Mouse (Mus musculus) ES-E14 (cell line): ENCODE results near the gene Bud31. TPM values are rescaled to one million over a fixed set of nuclear protein-coding genes. Genes with fewer than 3 reads are reported as not detected.

Source experiments
- DNase-seq: peaks from one replicate; pipeline ENCODE4 v3.0.0-alpha.2; 2013; ENCODE audit warnings: low read depth, low spot score
- H3K27ac ChIP-seq: 2 replicates; pipeline ENCODE4 v1.5.1; 2012; ENCODE audit warnings: low read depth, mild to moderate bottlenecking, low read length, moderate library complexity, mixed read lengths; ENCODE audit not compliant: poor library complexity, insufficient read depth, severe bottlenecking
- H3K36me3 ChIP-seq: 2 replicates; pipeline ENCODE4 v1.6.1; 2012; ENCODE audit warnings: mild to moderate bottlenecking, low read length, moderate library complexity, mixed read lengths; ENCODE audit not compliant: control insufficient read depth, poor library complexity, insufficient read depth, severe bottlenecking
- H3K4me1 ChIP-seq, 2 experiments: fragments of 150-350 bp in 1 of 2; sonication (generic) in 1 of 2; 2 replicates each; pipeline ENCODE4 v1.6.1; 2012; ENCODE audit warnings: low read length in 2 of 2, mild to moderate bottlenecking in 1 of 2, mixed read lengths in 1 of 2; ENCODE audit not compliant: control insufficient read depth in 2 of 2, insufficient read depth in 2 of 2, poor library complexity in 1 of 2
- H3K4me3 ChIP-seq, 2 experiments: fragments of 150-350 bp in 1 of 2; sonication (generic) in 1 of 2; 2 replicates each; pipeline ENCODE4 v1.5.1; 2012; ENCODE audit warnings: low read length in 2 of 2, low read depth in 1 of 2, mild to moderate bottlenecking in 1 of 2, mixed read lengths in 1 of 2; ENCODE audit not compliant: insufficient read depth in 1 of 2, poor library complexity in 1 of 2, severe bottlenecking in 1 of 2
- H3K9ac ChIP-seq: 2 replicates; pipeline ENCODE4 v1.6.1; 2012; ENCODE audit warnings: low read depth, mild to moderate bottlenecking, low read length, mixed read lengths; ENCODE audit not compliant: poor library complexity, insufficient read depth, severe bottlenecking
- H3K9me3 ChIP-seq: fragments of 150-350 bp; sonication (generic); 2 replicates; pipeline ENCODE4 v1.6.1; 2012; ENCODE audit warnings: low read depth, mild to moderate bottlenecking, low read length; ENCODE audit not compliant: control insufficient read depth, insufficient read depth
- CHD2 ChIP-seq: IDR thresholded peaks from 2 replicates; pipeline ENCODE4 v1.6.1; 2014; ENCODE audit warnings: mild to moderate bottlenecking, low read depth, low read length, inconsistent platforms
- HCFC1 ChIP-seq: IDR thresholded peaks from 2 replicates; pipeline ENCODE4 v1.6.1; 2012; ENCODE audit warnings: low read length, inconsistent platforms, borderline replicate concordance; ENCODE audit not compliant: insufficient read depth
- MAFK ChIP-seq: IDR thresholded peaks from 2 replicates; pipeline ENCODE4 v1.6.1; 2014; ENCODE audit warnings: mild to moderate bottlenecking, low read depth, low read length, inconsistent platforms; ENCODE audit not compliant: insufficient read depth
- ZC3H11A ChIP-seq: IDR thresholded peaks from 2 replicates; pipeline ENCODE4 v1.6.1; 2012; ENCODE audit warnings: low read depth, mild to moderate bottlenecking, inconsistent platforms, low read length, borderline replicate concordance
- ZNF384 ChIP-seq: IDR thresholded peaks from 2 replicates; pipeline ENCODE4 v1.6.1; 2012; ENCODE audit warnings: low read depth, low read length, inconsistent platforms
- in situ Hi-C, 2 experiments: fragments of 600-800 bp; cut with MboI; formaldehyde crosslinking; loops; one replicate each; pipeline ENCODE4 v1.15.1; 2025; ENCODE audit warnings: low sequenced_read_pairs in 2 of 2, inconsistent platforms in 1 of 2; ENCODE audit not compliant: unreplicated experiment in 2 of 2
- total RNA-seq: library from RNA; depleted of rRNA; stranded (reverse); fragments of 300-350 nt; gene quantifications from 2 replicates; pipeline ENCODE4 v1.2.3, GENCODE M21; 2012

Bud31 gene
- total RNA-seq, 1 experiment = 168 TPM

DNA sequence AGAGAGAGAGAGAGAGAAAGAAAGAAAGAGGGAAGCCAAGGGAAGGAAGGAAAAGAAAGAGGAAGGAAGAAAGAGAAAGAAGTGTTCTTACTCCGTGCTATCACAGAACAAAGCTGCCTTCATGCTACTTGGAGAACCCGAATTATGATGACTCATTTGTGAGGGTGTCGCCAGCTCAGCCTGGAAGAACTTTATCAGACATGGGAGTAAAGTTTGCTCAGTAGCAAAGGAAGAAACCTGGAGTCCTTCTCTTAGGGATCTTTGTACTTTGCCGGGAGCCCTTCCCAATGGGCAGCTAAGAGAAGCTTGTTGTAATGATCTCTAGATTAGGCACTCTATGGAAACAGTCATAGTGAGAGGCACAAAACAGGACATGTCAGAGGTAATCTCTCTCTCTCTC is 37.5 kb upstream of the Bud31 start:
- Histone ChIP-seq H3K27ac (no peak overlapping the region), H3K36me3 (peaks cover 37% of the 10 kb centered on the region), H3K4me3 (no peak overlapping the region), H3K4me1 (no peaks in the 10 kb centered on the region), H3K9me3 (no peaks in the 10 kb centered on the region), H3K9ac (no peak overlapping the region)
- no peak for DNase-seq
- TF ChIP-seq HCFC1 (no peak), CHD2 (no peak), ZNF384 (no peak)
- in situ Hi-C loops = no loop called here

DNA sequence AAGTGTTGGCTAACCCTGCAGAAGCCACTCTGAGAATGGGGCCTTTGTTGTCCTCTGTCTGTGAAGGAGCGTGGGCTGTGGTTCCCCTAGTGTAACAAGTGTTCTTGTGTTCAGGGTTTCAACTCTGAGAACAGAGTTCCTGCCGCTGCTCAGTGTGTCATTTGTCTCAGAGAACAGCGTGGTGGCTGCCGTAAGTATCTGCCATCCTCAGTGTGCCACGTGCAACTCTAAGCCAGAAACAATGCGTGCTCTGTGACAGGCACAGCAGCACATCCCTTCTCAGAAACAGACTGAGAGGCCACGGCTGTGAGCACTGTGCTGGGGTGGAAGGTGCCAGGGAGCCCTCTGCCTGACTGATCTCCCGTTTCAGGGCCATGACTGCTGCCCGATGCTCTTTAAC is 35.8 kb upstream of the Bud31 start:
- peaks cover 43% of the 10 kb centered on the region for H3K36me3 ChIP-seq
- no peak overlapping the region for H3K27ac ChIP-seq
- no peak for DNase-seq
- no peak overlapping the region for H3K4me3 ChIP-seq
- H3K4me1 ChIP-seq = no peaks in the 10 kb centered on the region
- H3K9me3 ChIP-seq = no peaks in the 10 kb centered on the region
- TF ChIP-seq HCFC1 (no peak), ZC3H11A (no peak), ZNF384 (no peak), MAFK (no peak), CHD2 (no peak)
- H3K9ac ChIP-seq = no peak overlapping the region
- in situ Hi-C loops = no loop called here

DNA sequence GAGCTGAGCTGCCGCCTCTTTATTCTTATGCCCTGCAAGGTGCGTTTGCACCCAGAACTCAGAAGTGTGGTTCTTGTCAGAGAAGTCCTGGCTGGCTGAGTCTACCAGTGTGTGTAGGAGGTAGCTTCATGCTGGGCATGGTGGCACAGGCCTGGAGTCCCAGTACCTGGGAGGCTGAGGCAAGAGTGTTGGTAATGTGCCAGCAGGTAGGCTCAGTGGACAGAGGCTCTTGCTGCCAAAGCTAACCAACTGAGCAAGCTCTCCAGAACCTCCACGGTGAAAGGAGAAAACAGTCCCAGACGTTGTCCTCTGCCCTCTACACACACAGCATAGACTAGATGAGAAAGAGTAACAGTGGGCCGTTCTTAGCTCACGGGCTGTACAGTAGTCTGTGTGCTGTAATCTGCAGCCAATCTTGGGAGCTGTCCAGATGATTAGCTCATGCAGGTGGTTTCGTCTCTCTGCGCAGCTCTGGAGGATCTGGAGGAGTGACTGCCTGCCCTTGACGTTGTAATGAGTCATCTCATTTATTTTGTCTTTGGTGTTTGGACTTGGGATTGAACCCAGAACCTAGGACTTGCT is 34.4 kb upstream of the Bud31 start:
- Histone ChIP-seq H3K4me1 (peaks cover 0 to 5% of the 10 kb centered on the region in 2 experiments; a peak in 1 of 4 replicates), H3K27ac (no peak overlapping the region), H3K9me3 (no peaks in the 10 kb centered on the region), H3K9ac (no peak overlapping the region), H3K36me3 (peaks cover 38% of the 10 kb centered on the region), H3K4me3 (no peak overlapping the region)
- in situ Hi-C loops = no loop called here
- no peak for DNase-seq
- TF ChIP-seq MAFK = no peak
- TF ChIP-seq CHD2 = no peak
- no peak for TF ChIP-seq HCFC1
- TF ChIP-seq ZNF384 = no peak
- TF ChIP-seq ZC3H11A = no peak

GRCm38 (mm10) chr5:145110401-145110800 is 29.8 kb upstream of the Bud31 start:
- no peak for DNase-seq
- Histone ChIP-seq H3K4me1 (peaks cover 0 to 9% of the 10 kb centered on the region in 2 experiments; a peak in 1 of 4 replicates), H3K9ac (no peak overlapping the region), H3K27ac (no peak overlapping the region), H3K9me3 (no peaks in the 10 kb centered on the region), H3K4me3 (no peak overlapping the region), H3K36me3 (peaks cover 16% of the 10 kb centered on the region)
- in situ Hi-C loops = no loop called here
- no peak for TF ChIP-seq ZC3H11A

- Histone ChIP-seq H3K4me1 (peaks cover 2 to 9% of the 10 kb centered on the region in 2 experiments; a peak in 3 of 4 replicates), H3K9ac (no peak overlapping the region), H3K4me3 (no peak overlapping the region), H3K27ac (no peak overlapping the region), H3K9me3 (no peaks in the 10 kb centered on the region), H3K36me3 (peaks cover 7% of the 10 kb centered on the region)
- no peak for TF ChIP-seq MAFK
- TF ChIP-seq ZNF384 = no peak
- no peak for TF ChIP-seq HCFC1
- in situ Hi-C loops = no loop called here
- no peak for DNase-seq
Observed at GRCm38 (mm10) chr5:145112566-145112965, 27.6 kb upstream of the Bud31 start.
